Mouse (Mus musculus): ENCODE data around the gene Smad3. TPM values are rescaled to one million over a fixed set of nuclear protein-coding genes. Genes with fewer than 3 reads are reported as not detected.

Gene Smad3
- polyA plus RNA-seq, 1 experiment, result 21.6 TPM

DNA sequence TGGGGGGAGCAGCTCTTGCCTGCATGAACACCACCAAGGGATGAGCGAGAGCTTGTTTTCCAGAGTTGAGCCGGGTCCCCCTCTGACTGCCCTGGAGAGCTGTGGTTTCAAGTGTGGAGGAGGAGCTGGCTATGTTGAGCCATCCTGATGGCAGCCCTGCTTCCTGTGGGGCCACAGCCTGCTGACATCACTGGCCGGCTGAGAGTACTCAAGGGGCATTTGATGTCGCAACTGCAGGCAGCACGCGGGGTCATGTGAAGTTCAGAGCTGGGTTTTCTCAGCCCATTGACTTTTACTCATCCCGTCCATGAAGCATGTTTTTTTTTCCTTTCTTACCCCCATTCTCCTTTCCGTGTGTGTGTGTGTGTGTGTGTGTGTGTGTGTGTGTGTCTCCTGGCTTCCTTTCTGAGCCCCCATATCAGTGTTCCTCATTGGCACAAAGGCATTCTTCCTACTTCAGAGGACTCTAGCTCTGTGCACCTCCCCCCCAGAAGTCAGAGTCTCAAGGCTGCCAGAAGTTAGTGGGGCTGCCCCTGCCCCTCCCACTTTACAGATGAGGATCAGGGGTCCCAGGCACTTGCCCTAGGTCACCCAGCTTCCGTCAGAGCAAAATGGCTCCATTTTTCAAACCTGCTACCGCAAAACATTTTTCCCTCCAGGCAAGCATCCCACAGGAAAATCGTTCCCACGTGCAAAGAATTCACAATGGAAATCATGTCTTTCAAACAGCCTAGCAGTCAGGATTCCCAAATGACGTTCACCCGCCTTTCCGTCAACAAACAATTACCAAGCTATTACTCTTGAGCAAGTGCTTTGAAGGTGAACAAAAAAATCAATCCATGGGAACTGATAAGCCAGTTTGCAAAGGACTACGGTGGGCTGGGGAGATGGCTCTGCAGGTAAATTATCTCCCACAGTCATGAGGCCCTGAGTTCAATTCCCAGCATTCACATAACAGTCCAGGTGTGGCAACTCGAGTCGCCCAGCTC lies 41.4 kb downstream of the Smad3 start:
- H3K36me3 ChIP-seq (ENCODE audit: control insufficient read depth, insufficient read depth, low read length), result 0 out of 2 replicates have a peak, but pooled peaks cover 1% of the 10 kb centered on the region
- H3K4me3 ChIP-seq (ENCODE audit: low read depth, low read length), result no peak overlapping the region
- TF ChIP-seq POLR2A (IDR thresholded peaks at IDR 0.05; ENCODE audit: low read depth, low read length) (no peak), CTCF (IDR thresholded peaks at IDR 0.05; ENCODE audit: extremely low read depth, insufficient read length, insufficient replicate concordance, low read depth, low read length) (no peak)
- peak overlapping the region; percentile 63 for H3K27ac ChIP-seq (ENCODE audit: insufficient read depth, low read depth, low read length)
- H3K27me3 ChIP-seq (ENCODE audit: control insufficient read depth, insufficient read depth, low read length), result no peaks in the 10 kb centered on the region
- peaks cover 43% of the 10 kb centered on the region for H3K4me1 ChIP-seq (ENCODE audit: control insufficient read depth, insufficient read depth, insufficient read length, low read length)
- WGBS, result 33% methylated on average over 18 of the region's 18 CpGs

DNA sequence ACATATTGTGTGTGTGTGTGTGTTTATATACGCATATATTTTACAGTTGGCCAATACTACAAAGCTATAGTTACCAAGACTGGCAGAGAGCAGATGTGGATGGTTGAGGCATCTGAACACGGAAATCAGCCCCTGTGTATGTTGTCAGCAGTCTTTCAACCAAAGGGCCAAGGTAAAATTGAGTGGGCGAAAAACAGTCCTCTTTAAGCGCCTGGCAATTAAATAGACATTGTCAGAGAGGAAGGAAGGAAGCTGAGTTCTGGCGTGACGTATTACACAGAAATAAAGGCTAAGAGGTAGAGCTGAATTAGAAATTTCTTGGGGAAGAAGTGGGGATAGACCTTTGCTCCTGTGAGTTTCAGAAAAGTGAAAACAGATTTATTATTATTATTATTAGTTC lies 43.2 kb downstream of the Smad3 start:
- H3K27ac ChIP-seq (ENCODE audit: insufficient read depth, low read depth, low read length), result no peak overlapping the region

DNA sequence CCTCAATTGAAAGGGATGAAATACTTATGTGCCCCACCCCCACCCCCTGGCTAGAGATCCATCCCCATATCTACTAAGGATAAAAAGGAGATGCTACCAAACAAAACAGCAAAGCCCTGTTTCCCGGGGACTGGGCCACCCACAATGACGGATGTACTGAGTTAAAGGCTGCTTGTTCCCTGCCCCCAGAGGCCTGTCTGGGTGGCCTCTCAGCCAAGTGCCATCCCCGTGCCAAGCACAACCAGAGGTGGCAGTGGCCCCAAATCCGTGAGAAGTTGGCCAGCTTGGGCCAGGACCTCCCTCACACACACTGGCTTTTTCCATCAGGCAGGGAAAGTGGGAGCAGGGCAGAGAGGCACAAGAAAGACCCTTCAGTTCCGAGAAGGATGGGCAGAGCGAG lies 45.0 kb downstream of the Smad3 start:
- WGBS, result 79% methylated on average over 6 of the region's 6 CpGs
- Histone ChIP-seq H3K36me3 (ENCODE audit: control insufficient read depth, insufficient read depth, low read length) (0 out of 2 replicates have a peak, but pooled peaks cover 5% of the 10 kb centered on the region), H3K27me3 (ENCODE audit: control insufficient read depth, insufficient read depth, low read length) (no peaks in the 10 kb centered on the region), H3K27ac (ENCODE audit: insufficient read depth, low read depth, low read length) (no peak overlapping the region), H3K4me1 (ENCODE audit: control insufficient read depth, insufficient read depth, insufficient read length, low read length) (peaks cover 32% of the 10 kb centered on the region), H3K4me3 (ENCODE audit: low read depth, low read length) (no peak overlapping the region)
- no peak for TF ChIP-seq POLR2A (IDR thresholded peaks at IDR 0.05; ENCODE audit: low read depth, low read length)
- TF ChIP-seq CTCF (IDR thresholded peaks at IDR 0.05; ENCODE audit: extremely low read depth, insufficient read length, insufficient replicate concordance, low read depth, low read length), result no peak

More for the DNA sequence above, 43.2 kb downstream of the Smad3 start:
- TF ChIP-seq POLR2A (IDR thresholded peaks at IDR 0.05; ENCODE audit: low read depth, low read length) (no peak), CTCF (IDR thresholded peaks at IDR 0.05; ENCODE audit: extremely low read depth, insufficient read length, insufficient replicate concordance, low read depth, low read length) (no peak)
- peaks cover 30% of the 10 kb centered on the region for H3K4me1 ChIP-seq (ENCODE audit: control insufficient read depth, insufficient read depth, insufficient read length, low read length)
- H3K27me3 ChIP-seq (ENCODE audit: control insufficient read depth, insufficient read depth, low read length), result no peaks in the 10 kb centered on the region
- H3K4me3 ChIP-seq (ENCODE audit: low read depth, low read length), result no peak overlapping the region
- H3K36me3 ChIP-seq (ENCODE audit: control insufficient read depth, insufficient read depth, low read length), result 0 out of 2 replicates have a peak, but pooled peaks cover 3% of the 10 kb centered on the region
- WGBS, result 65% methylated on average over 6 of the region's 6 CpGs

DNA sequence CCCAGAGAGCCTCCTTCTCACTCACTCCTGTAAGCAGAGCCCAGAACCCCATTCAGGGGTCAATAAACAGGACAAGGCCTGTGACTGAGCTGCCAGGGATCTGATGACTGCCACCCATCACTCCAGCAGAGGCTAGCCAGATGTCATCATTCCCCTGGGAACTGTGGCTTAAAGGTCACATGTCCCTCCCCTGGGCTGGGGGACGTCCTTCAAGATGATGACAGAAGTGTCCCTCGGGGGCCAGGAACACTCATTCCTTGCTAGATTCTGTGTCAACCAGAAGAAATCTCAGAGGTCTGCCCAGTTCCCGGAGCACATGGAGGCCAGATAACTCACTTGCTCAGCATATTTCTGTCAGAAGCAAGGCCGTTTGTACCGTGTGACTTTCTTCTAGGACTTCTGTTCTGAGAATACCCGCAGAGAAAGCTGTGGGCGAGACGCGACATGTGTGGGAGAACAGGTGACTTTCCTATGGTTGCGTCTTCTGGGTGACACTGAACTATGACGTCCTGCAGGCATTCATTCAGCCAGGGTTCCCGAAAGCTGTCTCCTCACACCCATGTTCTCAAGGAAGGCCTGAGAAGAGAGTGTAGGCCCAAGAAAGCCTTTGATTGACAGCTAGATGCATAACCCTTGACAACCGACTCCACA lies 46.1 kb downstream of the Smad3 start:
- 88% methylated on average over 13 of the region's 13 CpGs for WGBS
- no peak for TF ChIP-seq CTCF (IDR thresholded peaks at IDR 0.05; ENCODE audit: extremely low read depth, insufficient read length, insufficient replicate concordance, low read depth, low read length)
- TF ChIP-seq POLR2A (IDR thresholded peaks at IDR 0.05; ENCODE audit: low read depth, low read length), result no peak

DNA sequence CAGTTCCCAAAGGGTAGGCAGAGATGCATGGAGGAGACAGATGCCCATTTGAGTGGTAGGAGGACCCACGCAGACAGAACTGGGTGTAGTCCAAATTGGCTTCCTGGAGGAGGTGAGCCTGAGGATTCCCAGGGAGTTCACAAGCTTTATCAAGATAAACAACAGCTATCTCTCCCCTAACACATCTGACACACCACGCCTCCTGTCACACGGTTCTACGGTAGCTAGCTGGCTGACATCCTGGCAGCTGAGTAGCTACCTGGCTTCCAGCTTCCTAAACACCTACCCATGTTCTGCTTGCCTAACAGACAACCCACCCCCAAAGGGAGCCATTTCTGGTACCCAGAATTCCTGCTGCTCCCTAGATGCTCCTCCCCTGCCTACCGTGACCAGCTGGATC lies 47.9 kb downstream of the Smad3 start:
- Histone ChIP-seq H3K4me3 (ENCODE audit: low read depth, low read length) (no peak overlapping the region), H3K27me3 (ENCODE audit: control insufficient read depth, insufficient read depth, low read length) (no peaks in the 10 kb centered on the region), H3K36me3 (ENCODE audit: control insufficient read depth, insufficient read depth, low read length) (0 out of 2 replicates have a peak, but pooled peaks cover 5% of the 10 kb centered on the region), H3K4me1 (ENCODE audit: control insufficient read depth, insufficient read depth, insufficient read length, low read length) (peaks cover 20% of the 10 kb centered on the region), H3K27ac (ENCODE audit: insufficient read depth, low read depth, low read length) (no peak overlapping the region)
- WGBS, result 87% methylated on average over 5 of the region's 5 CpGs
- TF ChIP-seq POLR2A (IDR thresholded peaks at IDR 0.05; ENCODE audit: low read depth, low read length), result no peak
- TF ChIP-seq CTCF (IDR thresholded peaks at IDR 0.05; ENCODE audit: extremely low read depth, insufficient read length, insufficient replicate concordance, low read depth, low read length), result no peak

More for the DNA sequence above, 46.1 kb downstream of the Smad3 start:
- H3K36me3 ChIP-seq (ENCODE audit: control insufficient read depth, insufficient read depth, low read length), result 0 out of 2 replicates have a peak, but pooled peaks cover 5% of the 10 kb centered on the region
- no peak overlapping the region for H3K4me3 ChIP-seq (ENCODE audit: low read depth, low read length)
- peaks cover 32% of the 10 kb centered on the region for H3K4me1 ChIP-seq (ENCODE audit: control insufficient read depth, insufficient read depth, insufficient read length, low read length)
- H3K27me3 ChIP-seq (ENCODE audit: control insufficient read depth, insufficient read depth, low read length), result no peaks in the 10 kb centered on the region
- H3K27ac ChIP-seq (ENCODE audit: insufficient read depth, low read depth, low read length), result no peak overlapping the region

DNA sequence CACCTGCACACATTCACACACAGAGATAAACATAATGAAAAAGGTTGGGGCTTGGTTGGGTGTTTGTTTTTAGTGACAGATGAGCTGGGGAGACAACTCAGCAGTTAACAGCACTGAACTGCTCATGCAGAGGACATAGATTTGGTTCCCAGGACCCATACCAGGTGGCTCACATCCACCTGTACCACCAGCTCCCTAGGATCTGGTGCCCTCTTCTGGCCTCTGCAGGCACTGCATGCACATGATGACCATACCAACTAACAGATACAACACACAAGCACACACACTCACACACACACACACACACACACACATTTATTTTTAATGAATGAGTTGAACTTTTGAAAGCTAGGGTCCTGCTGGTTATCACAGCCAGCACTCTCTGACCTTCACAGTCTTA lies 48.5 kb downstream of the Smad3 start:
- TF ChIP-seq POLR2A (IDR thresholded peaks at IDR 0.05; ENCODE audit: low read depth, low read length) (no peak), CTCF (IDR thresholded peaks at IDR 0.05; ENCODE audit: extremely low read depth, insufficient read length, insufficient replicate concordance, low read depth, low read length) (peak; percentile 34; the same call in 1 of the 2 replicates)
- no peak overlapping the region for H3K4me3 ChIP-seq (ENCODE audit: low read depth, low read length)
- H3K4me1 ChIP-seq (ENCODE audit: control insufficient read depth, insufficient read depth, insufficient read length, low read length), result peaks cover 20% of the 10 kb centered on the region
- H3K27ac ChIP-seq (ENCODE audit: insufficient read depth, low read depth, low read length), result no peak overlapping the region
- H3K36me3 ChIP-seq (ENCODE audit: control insufficient read depth, insufficient read depth, low read length), result 0 out of 2 replicates have a peak, but pooled peaks cover 5% of the 10 kb centered on the region
- H3K27me3 ChIP-seq (ENCODE audit: control insufficient read depth, insufficient read depth, low read length), result no peaks in the 10 kb centered on the region

Measured in small intestine, adult 2 months (tissue).